Mouse (Mus musculus): Measurements from ENCODE around the gene Pax9. TPM values are rescaled to one million over a fixed set of nuclear protein-coding genes. Genes with fewer than 3 reads are reported as not detected.

Gene Pax9
- total RNA-seq, 2 experiments from 2014 or later: not detected

DNA sequence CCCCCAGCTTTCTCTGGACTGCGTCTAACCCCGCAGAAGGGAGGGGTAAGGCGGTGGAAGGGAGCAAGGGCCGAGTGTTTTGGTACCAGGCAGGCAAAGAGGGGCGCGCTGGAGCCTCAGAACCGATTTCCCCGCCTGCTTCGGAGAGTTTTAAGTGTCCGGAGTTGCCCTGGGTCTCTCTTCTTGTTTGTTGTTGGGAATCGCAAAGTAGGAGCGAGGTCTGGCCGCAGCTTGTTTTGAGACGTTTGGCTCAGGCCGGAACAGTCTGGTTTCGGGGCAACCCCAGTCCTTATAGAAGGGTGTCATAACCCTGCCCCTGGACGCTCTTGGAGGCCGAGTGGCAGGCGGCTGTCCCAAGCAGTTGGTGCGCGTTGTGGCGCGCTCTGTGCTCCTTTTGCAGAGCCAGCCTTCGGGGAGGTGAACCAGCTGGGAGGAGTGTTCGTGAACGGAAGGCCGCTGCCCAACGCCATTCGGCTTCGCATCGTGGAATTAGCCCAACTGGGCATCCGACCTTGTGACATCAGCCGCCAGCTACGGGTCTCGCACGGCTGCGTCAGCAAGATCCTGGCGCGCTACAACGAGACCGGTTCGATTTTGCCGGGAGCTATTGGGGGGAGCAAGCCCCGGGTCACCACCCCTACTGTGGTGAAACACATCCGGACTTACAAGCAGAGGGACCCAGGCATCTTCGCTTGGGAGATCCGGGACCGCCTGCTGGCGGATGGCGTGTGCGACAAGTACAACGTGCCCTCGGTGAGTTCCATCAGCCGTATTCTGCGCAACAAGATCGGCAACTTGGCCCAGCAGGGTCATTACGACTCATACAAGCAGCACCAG, 4.8 kb downstream of the Pax9 start:
- intact Hi-C loops (cut with DNase I): loop anchor here (5.0 kb wide), 1 partner anchor 841 kb away; no protein-coding TSS in a partner anchor
- DNase-seq: no peak

DNA sequence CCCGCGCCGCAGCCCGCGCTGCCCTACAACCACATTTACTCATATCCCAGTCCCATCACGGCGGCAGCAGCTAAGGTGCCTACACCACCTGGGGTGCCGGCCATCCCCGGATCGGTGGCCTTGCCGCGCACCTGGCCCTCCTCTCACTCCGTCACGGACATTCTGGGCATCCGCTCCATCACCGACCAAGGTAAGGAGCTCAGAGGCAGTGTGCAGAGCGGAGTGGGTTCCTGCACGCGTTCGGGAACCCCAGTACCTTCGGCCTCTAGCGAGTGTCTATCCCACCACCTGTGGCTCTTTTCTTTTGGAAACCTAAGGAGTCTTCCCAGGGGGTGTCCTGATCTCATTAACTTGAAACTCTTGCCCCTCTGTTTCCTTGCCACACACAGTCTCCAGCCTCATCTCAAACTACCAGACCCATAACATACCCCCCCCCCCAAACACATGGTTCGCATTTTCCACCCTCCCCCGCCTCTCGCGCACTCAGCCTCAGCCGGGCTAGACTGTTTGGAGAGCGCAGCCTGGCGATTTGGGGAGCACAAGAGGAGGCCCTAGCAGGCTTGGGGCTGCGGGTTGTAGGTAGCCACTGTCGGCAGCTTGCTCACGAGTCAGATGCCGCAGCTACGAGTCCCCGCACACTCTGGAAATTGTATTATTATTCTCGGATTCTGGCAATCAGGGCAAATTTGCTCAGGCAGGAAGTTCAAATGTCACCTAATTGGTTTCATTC, 5.6 kb downstream of the Pax9 start:
- intact Hi-C loops (cut with DNase I): loop anchor here (5.0 kb wide), 1 partner anchor 840 kb away; no protein-coding TSS in a partner anchor
- DNase-seq: no peak

DNA sequence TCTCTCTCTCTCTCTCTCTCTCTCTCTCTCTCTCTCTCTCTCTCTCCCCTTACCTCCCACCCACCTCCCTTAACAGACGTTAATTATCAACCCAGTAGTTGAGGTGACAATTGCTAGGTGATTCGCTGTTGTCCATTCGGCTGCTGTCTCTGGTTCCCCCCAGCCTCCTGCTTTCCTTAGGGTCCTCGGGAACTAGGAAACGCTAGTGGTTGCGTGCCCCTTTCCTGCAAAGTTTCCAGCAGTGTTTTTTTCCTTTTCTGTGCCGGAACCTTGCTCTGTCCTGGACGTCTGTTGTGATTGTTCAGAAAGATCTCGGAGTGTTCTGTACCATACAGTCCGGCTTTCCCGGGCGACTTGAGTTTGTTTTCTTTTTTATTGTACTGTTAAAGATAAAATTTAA, 6.2 kb downstream of the Pax9 start:
- intact Hi-C loops (cut with DNase I): loop anchor here (5.0 kb wide), 1 partner anchor 840 kb away; no protein-coding TSS in a partner anchor
- DNase-seq: no peak

DNA sequence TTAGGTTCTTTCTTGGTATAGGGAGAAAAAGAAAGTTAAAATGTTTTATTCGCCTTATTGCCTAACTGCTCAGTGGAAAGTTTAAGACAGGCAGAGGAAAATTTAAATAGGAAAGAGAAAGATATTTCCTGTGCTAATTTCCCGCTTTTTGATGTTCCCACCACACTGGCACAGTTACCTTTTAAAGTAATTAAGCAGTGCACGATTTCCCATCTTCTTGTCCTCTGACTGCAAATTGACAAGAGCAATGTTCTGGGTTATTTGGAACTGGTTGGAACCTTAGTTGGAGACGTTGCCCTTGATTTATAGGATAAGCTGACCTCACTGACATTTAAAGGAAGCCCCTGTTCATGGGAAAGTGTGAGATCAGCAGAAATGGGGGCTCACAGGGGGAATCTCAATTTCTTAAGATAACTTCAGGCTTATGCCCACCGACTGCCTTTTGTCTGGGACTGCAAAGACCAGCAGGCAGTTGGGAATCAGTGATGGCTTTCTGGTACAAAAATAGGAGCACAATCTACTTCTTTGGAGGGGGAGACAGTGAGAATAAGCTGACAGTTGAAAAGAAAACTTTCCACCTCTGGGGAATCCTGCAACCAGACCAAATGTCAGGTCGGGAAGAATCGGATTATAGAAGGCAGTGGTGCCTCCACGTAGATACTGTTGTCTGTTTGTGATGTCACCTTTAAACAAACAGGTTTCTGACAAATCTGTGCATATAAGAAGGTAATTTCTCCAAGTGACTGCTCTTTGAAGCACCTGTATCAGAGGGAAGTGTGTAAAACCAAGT, 6.8 kb downstream of the Pax9 start:
- intact Hi-C loops (cut with DNase I): loop anchor here (5.0 kb wide), 1 partner anchor 839 kb away; no protein-coding TSS in a partner anchor
- DNase-seq: no peak

DNA sequence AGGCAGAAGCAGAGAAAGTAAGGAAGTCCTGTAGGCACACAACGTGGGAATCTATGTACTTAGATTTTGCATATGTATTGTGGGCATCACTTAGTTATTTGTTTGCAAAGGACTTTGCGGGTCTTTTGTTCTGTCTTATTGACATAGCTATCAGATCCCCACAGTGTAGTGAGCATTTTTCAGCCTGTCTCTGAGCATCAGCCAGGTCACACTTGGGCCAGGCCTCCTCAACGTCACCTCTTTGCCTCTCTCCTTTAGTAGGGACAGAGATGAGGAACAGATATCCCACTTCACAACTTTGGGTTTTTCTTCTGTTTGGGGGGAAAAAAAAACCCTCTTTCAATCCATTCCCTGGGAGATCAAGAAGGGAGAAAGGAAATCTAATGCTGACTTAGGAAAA, 7.8 kb downstream of the Pax9 start:
- intact Hi-C loops (cut with DNase I): loop anchor here (5.0 kb wide), 1 partner anchor 838 kb away; no protein-coding TSS in a partner anchor

DNA sequence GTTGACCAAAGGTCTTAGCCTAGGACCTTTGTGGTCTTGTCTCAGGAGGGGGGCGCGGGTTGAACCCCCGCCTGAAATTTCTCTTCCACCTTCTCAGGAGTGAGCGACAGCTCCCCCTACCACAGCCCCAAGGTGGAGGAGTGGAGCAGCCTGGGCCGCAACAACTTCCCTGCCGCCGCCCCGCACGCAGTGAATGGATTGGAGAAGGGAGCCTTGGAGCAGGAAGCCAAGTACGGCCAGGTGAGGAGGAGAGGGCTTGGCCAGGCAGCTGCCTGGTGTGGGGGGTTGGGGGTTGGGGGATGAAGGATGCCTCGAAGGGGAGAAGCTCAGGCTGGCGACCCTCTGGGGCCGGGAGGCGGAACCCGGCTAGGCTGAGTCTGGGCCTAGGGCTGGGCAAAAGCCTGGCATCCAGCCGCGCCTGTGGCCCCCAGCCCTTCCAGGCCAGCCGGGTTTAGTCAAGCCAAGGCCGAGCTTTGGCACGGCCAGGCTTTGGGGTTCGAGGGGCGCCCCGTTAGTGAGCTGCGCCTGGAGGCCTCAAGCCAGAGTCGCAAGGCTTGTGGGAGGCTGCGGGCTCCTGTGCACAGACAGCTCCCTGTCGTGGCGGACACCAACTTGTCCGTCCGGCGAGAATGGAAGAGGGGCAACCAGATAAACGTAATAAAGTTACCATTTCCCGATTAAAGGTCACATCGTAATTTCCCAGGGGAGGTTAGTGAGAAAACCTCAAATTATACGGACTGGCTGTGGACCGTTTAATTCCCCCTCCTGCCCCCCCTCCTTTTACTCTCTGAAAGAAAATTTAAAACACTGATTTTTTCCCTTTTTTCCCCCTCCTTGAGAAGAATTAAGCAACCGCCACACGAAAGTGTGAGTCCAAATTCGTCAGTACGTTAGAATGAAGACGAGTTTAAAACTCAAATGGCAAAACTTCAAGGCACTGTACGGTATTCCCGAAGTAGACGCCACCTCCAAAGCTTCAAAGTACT, 8.6 kb downstream of the Pax9 start:
- intact Hi-C loops (cut with DNase I): loop anchor here (5.0 kb wide), 1 partner anchor 837 kb away; no protein-coding TSS in a partner anchor
- no peak for DNase-seq

More for the DNA sequence above, 7.8 kb downstream of the Pax9 start:
- no peak for DNase-seq

DNA sequence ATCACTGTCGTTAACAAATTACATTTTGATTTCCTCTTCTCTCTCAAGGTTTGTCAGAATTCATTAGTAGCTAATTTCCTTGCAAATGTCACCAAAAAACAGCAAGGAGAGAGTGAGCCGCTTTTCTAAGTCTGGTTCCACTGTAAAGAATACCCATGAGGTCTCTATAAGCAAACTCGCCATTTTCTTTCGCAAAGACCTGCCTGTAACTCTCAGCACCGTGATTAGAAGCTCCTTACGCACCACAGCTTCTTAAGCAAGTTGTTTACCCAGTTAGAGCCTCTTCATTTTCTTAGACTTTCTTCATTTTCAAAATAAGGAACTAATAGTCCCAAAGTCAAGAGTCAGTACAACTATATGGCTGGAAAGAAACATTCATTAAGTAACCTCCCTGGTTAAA, 9.4 kb downstream of the Pax9 start:
- no peak for DNase-seq
- intact Hi-C loops (cut with DNase I): no loop called here

DNA sequence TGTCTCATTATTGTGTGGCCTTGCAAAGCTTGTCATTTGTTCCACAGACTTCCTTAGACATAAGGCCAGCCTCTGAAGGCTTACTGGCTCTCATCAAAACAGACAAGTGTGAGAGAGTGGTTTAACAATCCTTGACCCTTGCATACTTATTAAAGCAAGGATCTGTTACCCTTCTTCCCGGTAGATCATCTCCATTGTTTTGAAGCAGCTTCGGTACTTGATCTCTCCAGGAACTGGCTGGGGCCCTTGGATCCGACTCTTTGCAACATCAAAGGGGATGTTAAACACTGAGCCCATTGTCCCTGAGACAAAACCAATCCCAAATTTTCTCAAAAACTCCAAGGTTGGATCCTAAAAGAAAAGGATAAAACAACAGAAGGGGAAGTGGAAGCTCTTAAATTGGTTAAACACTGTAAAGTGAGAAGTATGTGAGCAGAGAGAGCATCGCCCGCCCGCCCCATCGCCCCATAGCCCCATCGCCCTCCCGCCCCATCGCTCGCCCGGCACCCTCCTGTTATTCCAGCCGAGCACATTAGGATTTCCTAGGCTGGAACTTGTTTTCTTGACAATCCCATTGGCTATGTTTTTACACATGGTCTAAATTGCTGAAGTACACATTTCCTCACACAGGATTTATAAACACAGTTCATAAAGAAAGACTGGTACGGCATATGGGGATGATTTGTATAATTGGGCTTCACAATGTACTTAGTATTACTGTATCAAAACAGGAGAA, 26.6 kb downstream of the Pax9 start:
- intact Hi-C loops (cut with DNase I): no loop called here
- no peak for DNase-seq

DNA sequence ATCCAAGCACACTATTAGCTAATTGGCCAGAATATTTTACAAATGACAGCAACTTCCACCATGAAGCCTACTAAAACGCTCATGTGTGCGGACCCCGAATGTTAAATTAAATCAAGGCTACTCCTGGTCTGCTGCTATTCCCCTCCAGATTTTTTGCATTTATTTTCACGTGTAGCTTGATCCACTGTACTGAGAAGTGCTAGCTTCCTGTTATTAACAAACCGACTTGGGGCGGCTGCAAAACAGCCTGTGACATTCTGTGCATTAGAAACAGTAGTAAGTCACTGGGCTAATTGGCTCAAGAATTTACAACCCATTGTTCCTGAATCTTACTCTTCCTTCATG, 27.1 kb downstream of the Pax9 start:
- intact Hi-C loops (cut with DNase I): no loop called here
- no peak for DNase-seq

DNA sequence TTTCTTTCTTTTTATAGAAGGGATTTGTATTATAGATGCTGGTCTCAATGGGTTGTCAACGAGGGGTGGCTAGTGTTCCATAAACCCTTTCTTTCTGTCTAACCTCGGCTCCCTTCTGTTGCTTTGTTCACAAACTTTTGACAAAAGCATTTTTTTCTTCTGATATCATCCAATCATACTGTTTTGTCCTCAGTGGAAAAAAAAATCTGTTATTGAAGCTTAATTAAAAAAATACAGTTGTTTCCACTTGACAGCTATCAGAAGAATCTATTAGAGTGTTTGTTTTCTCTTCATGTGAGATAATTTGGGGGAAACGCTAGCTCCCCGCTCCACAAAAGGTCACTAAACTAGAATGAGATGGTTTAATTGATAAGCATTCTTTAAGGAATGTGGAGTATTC, 36.1 kb downstream of the Pax9 start:
- intact Hi-C loops (cut with DNase I): no loop called here
- no peak for DNase-seq

DNA sequence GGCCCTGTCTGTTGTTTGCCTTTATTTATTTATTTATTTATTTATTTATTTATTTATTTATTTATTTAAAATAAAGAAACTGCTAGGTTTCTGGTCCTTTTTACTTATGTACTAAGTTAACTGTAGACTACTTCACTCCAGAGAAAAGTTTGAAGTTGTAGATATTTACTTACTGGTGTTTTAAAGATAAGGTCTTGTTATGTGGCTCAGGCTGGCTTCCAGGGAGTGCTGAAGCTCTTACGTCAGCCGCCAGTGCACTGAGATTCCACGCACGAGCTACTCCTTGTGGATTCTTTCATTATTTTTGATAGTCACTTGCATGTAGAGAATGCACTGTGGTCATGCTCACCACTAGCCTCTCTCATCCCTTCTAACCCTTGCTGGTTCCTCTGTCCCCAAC, 45.5 kb downstream of the Pax9 start:
- intact Hi-C loops (cut with DNase I): no loop called here
- DNase-seq: no peak

Other genes starting within 250 kb of the Pax9 start
- 1 to 10 TPM; 1.7 to 2.7 TPM for gene Nkx2-1, start 154.9 kb upstream of the Pax9 start, total RNA-seq (2021)
- not detected for gene Nkx2-9, start 78.5 kb upstream of the Pax9 start, total RNA-seq (2021)

Measured in left cerebral cortex, postnatal 4 days (tissue).